Mouse (Mus musculus): ENCODE measurements around the gene Nfix.

GRCm38 (mm10) chr8:84743054-84743415, 57.1 kb downstream of the Nfix start:
- TF ChIP-seq POLR2A (IDR thresholded peaks at IDR 0.05; ENCODE audit: borderline replicate concordance, insufficient read depth, low read length) (no peak), CTCF (IDR thresholded peaks at IDR 0.05; ENCODE audit: borderline replicate concordance, insufficient read depth, low read depth, low read length) (no peak)

Data from cerebellum, adult 2 months (tissue).